Mouse (Mus musculus) cerebellum, adult (tissue): ENCODE results near the gene Pak4.
"Not testable (repeated sequence)": the region's sequence is repeated elsewhere in the genome, so short reads cannot be mapped to it uniquely, and the experiment has no call there.

Source experiments
- ATAC-seq: cut with Nextera tagmentation; 2 replicates; pipeline ENCODE4 v1.9.2; 2017; ENCODE audit warnings: mild to moderate bottlenecking, moderate library complexity, mixed read lengths; ENCODE audit not compliant: insufficient number of reproducible peaks, low FRiP score, low TSS enrichment

Pak4 gene

DNA sequence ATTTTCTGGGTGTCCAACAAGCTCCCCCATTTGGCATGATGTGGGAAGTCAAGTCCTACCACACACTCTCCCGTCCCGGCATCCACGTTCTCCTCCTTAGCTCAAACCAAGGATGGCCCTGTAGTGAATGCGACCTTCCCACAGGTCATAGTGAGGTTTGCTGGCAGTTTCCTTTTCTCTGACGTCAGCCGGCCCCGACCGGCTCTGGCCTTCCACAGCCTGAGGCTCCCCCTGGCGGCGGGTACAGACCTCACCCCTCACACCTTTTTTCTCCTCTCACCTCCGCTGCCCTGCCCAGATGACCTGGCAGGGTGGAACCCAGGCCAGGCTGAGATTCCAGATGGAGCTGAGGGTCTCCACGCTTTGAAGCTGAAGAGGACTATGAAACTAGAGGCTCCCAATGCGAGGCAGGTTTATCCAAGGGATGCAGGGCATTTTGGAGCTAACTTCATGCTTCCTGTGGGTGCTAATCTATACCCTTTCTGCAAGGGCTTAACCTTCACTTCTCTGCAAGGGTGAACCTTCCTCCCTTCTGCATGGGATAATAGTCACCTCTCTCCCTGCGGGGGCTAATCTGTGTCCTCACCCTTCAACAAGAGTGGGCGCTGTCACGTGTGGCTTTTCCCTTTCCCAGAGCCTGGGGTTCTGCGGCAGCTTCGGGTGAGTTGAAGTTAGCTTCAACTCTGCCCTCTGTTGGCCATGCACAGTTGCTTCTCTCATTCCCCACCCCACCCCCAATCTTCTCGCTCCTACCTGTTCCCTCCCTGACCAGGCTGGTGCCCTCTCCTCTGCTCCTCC lies 69.9 kb downstream of the Pak4 start:
- no peak for ATAC-seq

DNA sequence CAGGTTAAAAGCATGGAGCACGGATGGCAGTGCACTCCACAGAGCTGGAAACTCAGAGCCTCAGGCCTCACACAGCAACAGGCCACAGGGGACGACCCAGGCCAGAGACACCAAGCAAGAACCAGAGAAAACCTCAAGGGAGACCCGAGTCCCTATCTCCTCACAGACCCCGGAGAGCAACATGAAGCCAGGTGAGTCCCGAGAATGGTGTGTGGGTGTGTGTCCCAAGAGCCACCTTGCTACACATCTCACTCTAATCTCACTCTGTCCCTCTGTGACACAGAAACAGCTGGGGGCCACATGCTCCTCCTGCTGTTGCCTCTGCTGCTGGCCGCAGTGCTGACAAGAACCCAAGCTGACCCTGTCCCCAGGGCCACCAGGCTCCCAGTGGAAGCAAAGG lies 75.4 kb downstream of the Pak4 start, which contains the start of gene Ifnl3:
Gene Ifnl3, plus strand, starts transcription at position 301 of the 400 bp plus-strand sequence.
- ATAC-seq, result not testable (repeated sequence)

DNA sequence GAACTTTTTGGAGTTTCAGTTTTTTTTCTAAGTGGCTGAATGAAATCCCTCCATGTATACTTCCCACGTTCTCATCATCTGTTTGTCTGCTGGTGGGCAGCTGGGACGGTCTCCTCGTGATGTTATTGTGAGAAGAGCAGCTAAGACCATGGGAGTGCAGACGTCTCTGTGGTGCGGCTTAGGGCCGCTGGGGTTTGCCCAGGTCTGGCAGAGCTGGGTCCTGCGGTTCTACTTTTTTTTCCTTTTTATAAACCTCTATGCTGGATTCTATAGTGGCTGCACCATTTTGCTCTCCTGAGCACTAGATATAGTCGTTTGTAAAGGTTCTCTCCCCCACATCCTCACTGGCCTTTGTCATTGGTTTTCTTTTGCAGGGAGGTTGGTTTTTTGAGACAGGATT lies 86.5 kb downstream of the Pak4 start:
- no peak for ATAC-seq

DNA sequence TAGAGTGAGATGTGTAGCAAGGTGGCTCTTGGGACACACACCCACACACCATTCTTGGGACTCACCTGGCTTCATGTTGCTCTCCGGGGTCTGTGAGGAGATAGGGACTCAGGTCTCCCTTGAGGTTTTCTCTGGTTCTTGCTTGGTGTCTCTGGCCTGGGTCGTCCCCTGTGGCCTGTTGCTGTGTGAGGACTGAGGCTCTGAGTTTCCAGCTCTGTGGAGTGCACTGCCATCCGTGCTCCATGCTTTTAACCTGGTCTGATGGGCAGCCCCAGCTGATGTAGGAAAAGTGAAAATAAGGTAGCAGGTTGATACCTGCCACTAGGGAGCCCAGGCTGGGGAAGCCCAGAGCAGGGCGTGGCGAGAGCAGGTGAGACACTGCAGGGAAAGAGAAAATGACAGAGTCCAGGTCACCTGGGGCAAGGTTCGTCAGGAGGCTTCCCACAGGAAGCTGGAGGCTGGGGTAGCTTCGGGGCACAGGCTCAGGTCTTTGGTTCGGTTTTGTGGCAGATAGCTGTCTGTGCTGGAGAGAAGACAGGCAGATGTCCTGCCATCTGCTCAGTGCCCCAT lies 87.5 kb downstream of the Pak4 start, which contains the start of gene Ifnl2:
Gene Ifnl2, minus strand, starts transcription at position 51 of the 570 bp plus-strand sequence.
- ATAC-seq, result not testable (repeated sequence)

DNA sequence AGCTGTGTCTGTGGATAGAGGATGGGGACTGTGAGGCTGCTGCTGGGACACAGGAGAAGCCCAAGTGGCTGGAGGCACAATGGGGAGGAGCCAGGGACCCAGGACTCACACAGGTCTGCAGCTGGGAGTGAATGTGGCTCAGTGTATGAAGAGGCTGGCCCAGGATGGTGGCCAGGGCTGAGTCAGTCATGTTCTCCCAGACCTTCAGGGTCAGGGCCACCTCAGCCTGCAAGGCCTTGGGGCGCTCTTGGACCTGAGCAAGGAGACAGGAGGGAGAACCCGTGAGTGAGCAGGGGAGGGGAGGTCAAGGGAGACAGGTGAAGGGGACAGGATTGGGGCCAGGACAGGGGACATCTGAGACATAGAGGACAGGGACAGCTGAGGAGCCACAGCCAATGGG lies 88.9 kb downstream of the Pak4 start:
- ATAC-seq, result not testable (repeated sequence)
